Mouse (Mus musculus): ENCODE data around the gene Slc29a1. TPM values are rescaled to one million over a fixed set of nuclear protein-coding genes. Genes with fewer than 3 reads are reported as not detected.
A peak's percentile ranks its signal among the peaks of the same experiment; 100 is the strongest.

The Slc29a1 gene
- total and polyA plus RNA-seq, 3 experiments = 58.4 to 88.0 (median 72.1) TPM

DNA sequence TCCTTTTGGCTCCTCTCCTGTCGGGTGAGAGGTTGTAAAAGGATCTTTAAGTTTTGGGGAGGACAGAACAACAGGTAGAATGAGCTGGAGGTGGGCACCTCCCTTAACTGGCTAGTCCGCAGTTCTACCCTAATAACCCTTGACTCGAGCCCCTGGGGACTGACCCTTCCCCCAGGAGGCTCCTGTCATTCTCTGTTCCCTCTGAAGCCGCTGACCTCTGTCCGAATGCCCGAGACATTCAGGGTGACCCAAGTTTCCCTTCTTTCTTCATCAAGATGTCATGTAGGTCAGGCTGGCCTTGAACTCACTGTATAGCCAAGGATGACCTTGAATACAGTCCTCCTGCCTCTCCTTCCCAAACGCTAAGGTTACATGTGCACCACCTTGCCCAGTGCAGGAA is 11.0 kb downstream of the Slc29a1 start:
- TF ChIP-seq TBP (conservative IDR thresholded peaks at IDR 0.05; ENCODE audit: low read depth, low read length) (no peak), CHD2 (IDR thresholded peaks at IDR 0.05; ENCODE audit: low read length) (no peak), MAFK (IDR thresholded peaks at IDR 0.05; ENCODE audit: insufficient replicate concordance, low read length) (no peak), BHLHE40 (IDR thresholded peaks at IDR 0.05; ENCODE audit: low read depth, low read length) (no peak), PAX5 (IDR thresholded peaks at IDR 0.05; ENCODE audit: low read length) (no peak), JUND (conservative IDR thresholded peaks at IDR 0.05; ENCODE audit: low read depth, low read length) (no peak), POLR2AphosphoS2 (IDR thresholded peaks at IDR 0.05; ENCODE audit: low read depth, low read length) (no peak), ELF1 (IDR thresholded peaks at IDR 0.05; ENCODE audit: low read depth, low read length) (no peak), MAZ (IDR thresholded peaks at IDR 0.05; ENCODE audit: low read depth, low read length) (no peak), MEF2A (IDR thresholded peaks at IDR 0.05; ENCODE audit: borderline replicate concordance, low read depth, low read length) (no peak), USF1 (IDR thresholded peaks at IDR 0.05; ENCODE audit: low read depth, low read length) (no peak), RCOR1 (conservative IDR thresholded peaks at IDR 0.05; ENCODE audit: low read depth, low read length) (no peak), NRF1 (IDR thresholded peaks at IDR 0.05; ENCODE audit: low read depth, low read length) (no peak), RAD21 (IDR thresholded peaks at IDR 0.05; ENCODE audit: low read depth, low read length) (no peak), CHD1 (IDR thresholded peaks at IDR 0.05; ENCODE audit: low read depth, low read length) (no peak), MYC (IDR thresholded peaks at IDR 0.05; ENCODE audit: low read depth, low read length) (no peak), EP300 (IDR thresholded peaks at IDR 0.05; ENCODE audit: low read length) (no peak), JUN (IDR thresholded peaks at IDR 0.05; ENCODE audit: insufficient read depth, low read depth, low read length) (no peak)
- Histone ChIP-seq H3K36me3 (replicated peaks in 1 of 2; ENCODE audit: control insufficient read depth in 1 of 2, insufficient read depth in 1 of 2, low read length in 1 of 2) (peaks cover 30 to 75% of the 10 kb centered on the region in 2 experiments), H3K9ac (ENCODE audit: insufficient read depth, low read depth) (no peak overlapping the region), H3K27ac (ENCODE audit: insufficient read depth, low read depth) (no peak overlapping the region), H3K4me3 (replicated peaks in 1 of 3; ENCODE audit: low read depth in 2 of 3, low read length in 2 of 3, poor library complexity in 1 of 3) (no peak overlapping the region), H3K9me3 (replicated peaks; ENCODE audit: low read length) (peaks cover 10% of the 10 kb centered on the region), H3K79me2 (replicated peaks; ENCODE audit: control insufficient read depth, extremely low read depth, insufficient read depth, poor library complexity, severe bottlenecking) (no peaks in the 10 kb centered on the region), H3K27me3 (replicated peaks) (no peaks in the 10 kb centered on the region), H3K4me1 (ENCODE audit: control insufficient read depth in 1 of 2, insufficient read depth in 2 of 2) (peaks cover 11 to 45% of the 10 kb centered on the region in 2 experiments), H3K4me2 (ENCODE audit: insufficient read depth, low read depth, poor library complexity, severe bottlenecking) (no peak overlapping the region)
- in situ Hi-C loops (cut with MboI; ENCODE audit: low pct_ligation_motif_present, low pct_unique_long_range_greater_than_20kb, low sequenced_read_pairs) (loop anchor here (5.0 kb wide), 2 partner anchors 39 to 129 kb away; no protein-coding TSS in a partner anchor), dilution Hi-C loops (cut with MboI; ENCODE audit: extremely low pct_ligation_motif_present, extremely low pct_unique_long_range_greater_than_20kb, low sequenced_read_pairs) (no loop called here)
- no peak for DNase-seq (ENCODE audit: extremely low read depth)

DNA sequence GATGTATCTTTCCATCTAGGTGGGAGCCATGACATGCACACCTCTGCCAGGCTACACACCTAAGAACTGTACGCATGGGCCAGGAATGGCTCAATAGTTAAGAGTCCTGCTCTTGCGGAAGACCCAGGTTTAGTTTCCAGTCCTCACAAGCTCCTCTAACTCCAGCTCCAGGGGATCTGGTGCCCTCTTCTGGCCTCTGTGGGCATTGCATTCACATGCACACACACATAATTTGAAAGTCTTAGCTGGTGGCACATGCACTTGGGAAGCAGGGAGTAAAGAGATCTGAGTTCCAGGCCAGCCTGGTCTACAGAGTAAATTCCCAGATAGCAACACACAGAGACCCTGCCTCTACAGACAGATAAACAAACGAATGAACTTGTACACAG is 13.0 kb downstream of the Slc29a1 start:
- peaks cover 8 to 44% of the 10 kb centered on the region in 2 experiments for H3K4me1 ChIP-seq (ENCODE audit: control insufficient read depth in 1 of 2, insufficient read depth in 2 of 2)
- dilution Hi-C loops (cut with MboI; ENCODE audit: extremely low pct_ligation_motif_present, extremely low pct_unique_long_range_greater_than_20kb, low sequenced_read_pairs) = no loop called here
- H3K4me3 ChIP-seq (replicated peaks in 1 of 3; ENCODE audit: low read depth in 2 of 3, low read length in 2 of 3, poor library complexity in 1 of 3) = no peak overlapping the region
- TF ChIP-seq KAT2A (IDR thresholded peaks at IDR 0.05; ENCODE audit: insufficient replicate concordance, low read length) (no peak), EP300 (IDR thresholded peaks at IDR 0.05; ENCODE audit: low read length) (no peak), CTCF (conservative IDR thresholded peaks at IDR 0.05 in 1 of 2, IDR thresholded peaks at IDR 0.05 in 1 of 2; ENCODE audit: low read depth in 2 of 2, low read length in 2 of 2) (peak; percentile 39 to 45), MEF2A (IDR thresholded peaks at IDR 0.05; ENCODE audit: borderline replicate concordance, low read depth, low read length) (no peak), IRF4 (IDR thresholded peaks at IDR 0.05; ENCODE audit: low read depth, low read length) (no peak), NRF1 (IDR thresholded peaks at IDR 0.05; ENCODE audit: low read depth, low read length) (no peak), MYC (IDR thresholded peaks at IDR 0.05; ENCODE audit: low read depth, low read length) (no peak), MXI1 (IDR thresholded peaks at IDR 0.05; ENCODE audit: low read depth, low read length) (no peak)
- H3K4me2 ChIP-seq (ENCODE audit: insufficient read depth, low read depth, poor library complexity, severe bottlenecking) = no peak overlapping the region
- no peak for DNase-seq (ENCODE audit: extremely low read depth)
- peaks cover 10% of the 10 kb centered on the region for H3K9me3 ChIP-seq (replicated peaks; ENCODE audit: low read length)
- H3K27me3 ChIP-seq (replicated peaks) = no peaks in the 10 kb centered on the region
- H3K36me3 ChIP-seq (replicated peaks in 1 of 2; ENCODE audit: control insufficient read depth in 1 of 2, insufficient read depth in 1 of 2, low read length in 1 of 2) = peaks cover 30 to 69% of the 10 kb centered on the region in 2 experiments
- H3K79me2 ChIP-seq (replicated peaks; ENCODE audit: control insufficient read depth, extremely low read depth, insufficient read depth, poor library complexity, severe bottlenecking) = no peaks in the 10 kb centered on the region
- no peak overlapping the region for H3K27ac ChIP-seq (ENCODE audit: insufficient read depth, low read depth)
- in situ Hi-C loops (cut with MboI; ENCODE audit: low pct_ligation_motif_present, low pct_unique_long_range_greater_than_20kb, low sequenced_read_pairs) = loop anchor here (5.0 kb wide), 2 partner anchors 41 to 131 kb away; no protein-coding TSS in a partner anchor
- H3K9ac ChIP-seq (ENCODE audit: insufficient read depth, low read depth) = no peak overlapping the region

Measured in CH12.LX (cell line).